Mouse (Mus musculus) Muller cell, postnatal 12 days (primary cell): ENCODE measurements at regions not wholly inside any gene's neighbourhood (a gene's known extent, or its start where the extent isn't known, plus 50 kb on each side); places are given as distances from the start of the nearest gene placed in this dataset.

Experiments used
- DNase-seq: peaks from one replicate; pipeline ENCODE4 v3.0.0-alpha.2; 2015; ENCODE audit errors: inconsistent ontology term

GRCm38 (mm10) chrX:156842926-156843325, 572.2 kb downstream of the Phex start:
- DNase-seq, result peak; percentile 86

GRCm38 (mm10) chrX:156841269-156841668, 573.8 kb downstream of the Phex start:
- peak; percentile 16 for DNase-seq

GRCm38 (mm10) chrX:156832176-156832575, 582.9 kb downstream of the Phex start:
- DNase-seq, result peak; percentile 86

DNA sequence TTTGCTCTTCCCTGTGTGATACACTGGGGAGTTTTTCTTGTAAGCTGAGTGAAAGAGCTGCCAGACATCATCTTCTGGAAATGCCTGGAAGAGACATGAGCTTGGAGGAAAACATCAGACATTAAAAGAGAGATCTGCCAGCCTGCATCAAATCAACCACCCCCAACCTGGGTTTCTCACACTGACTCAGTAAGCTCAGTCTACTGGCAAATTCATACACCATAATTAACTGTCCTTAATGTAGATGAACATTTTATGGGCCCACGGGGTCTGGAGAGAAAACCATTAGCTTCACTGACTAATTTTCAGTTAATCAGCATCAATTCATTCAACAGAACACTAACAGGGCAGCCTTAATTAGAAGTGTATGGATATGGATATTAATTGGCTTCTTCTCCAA, 608.3 kb downstream of the Phex start:
- DNase-seq, result peak; percentile 13
